Mouse (Mus musculus): ENCODE results near the gene Pum1. TPM values are rescaled to one million over a fixed set of nuclear protein-coding genes. Genes with fewer than 3 reads are reported as not detected.
"Not testable (repeated sequence)": the region's sequence is repeated elsewhere in the genome, so short reads cannot be mapped to it uniquely, and the experiment has no call there.

Gene Pum1
- polyA plus RNA-seq, 1 experiment, result 48.4 TPM

DNA sequence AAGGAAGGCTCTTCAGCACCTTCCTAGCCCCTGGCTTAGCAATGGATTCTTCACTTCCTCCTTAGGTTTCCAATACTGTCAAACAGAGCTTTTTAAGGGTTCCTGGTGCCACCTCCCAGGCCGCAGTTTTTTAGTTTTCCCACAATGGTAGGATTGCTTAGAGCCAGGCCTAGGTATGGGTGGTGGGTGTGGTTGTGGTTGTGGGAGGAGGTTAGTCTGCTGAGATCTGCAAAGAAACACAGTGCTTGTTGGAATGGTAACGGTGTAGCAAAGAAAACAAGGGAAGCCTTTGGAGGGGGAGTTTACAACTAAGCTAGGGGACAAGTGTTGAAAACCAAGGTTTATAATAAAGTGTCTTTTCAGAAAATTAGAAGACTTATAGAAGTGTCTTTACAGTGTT is 3.0 kb upstream of the Pum1 start:
- H3K36me3 ChIP-seq (ENCODE audit: control insufficient read depth, insufficient read depth, low read length), result no peaks in the 10 kb centered on the region
- no peaks in the 10 kb centered on the region for H3K27me3 ChIP-seq (ENCODE audit: control insufficient read depth, insufficient read depth, low read length)
- peaks cover 2% of the 10 kb centered on the region; the same call in 1 of the 2 replicates for H3K4me1 ChIP-seq (ENCODE audit: control insufficient read depth, insufficient read depth, insufficient read length, low read length)
- no peak overlapping the region for H3K27ac ChIP-seq (ENCODE audit: insufficient read depth, low read depth, low read length)
- TF ChIP-seq POLR2A (IDR thresholded peaks at IDR 0.05; ENCODE audit: low read depth, low read length) (no peak), CTCF (IDR thresholded peaks at IDR 0.05; ENCODE audit: extremely low read depth, insufficient read length, insufficient replicate concordance, low read depth, low read length) (no peak)
- no peak overlapping the region for H3K4me3 ChIP-seq (ENCODE audit: low read depth, low read length)
- WGBS, result 87% methylated on average over 2 of the region's 2 CpGs

DNA sequence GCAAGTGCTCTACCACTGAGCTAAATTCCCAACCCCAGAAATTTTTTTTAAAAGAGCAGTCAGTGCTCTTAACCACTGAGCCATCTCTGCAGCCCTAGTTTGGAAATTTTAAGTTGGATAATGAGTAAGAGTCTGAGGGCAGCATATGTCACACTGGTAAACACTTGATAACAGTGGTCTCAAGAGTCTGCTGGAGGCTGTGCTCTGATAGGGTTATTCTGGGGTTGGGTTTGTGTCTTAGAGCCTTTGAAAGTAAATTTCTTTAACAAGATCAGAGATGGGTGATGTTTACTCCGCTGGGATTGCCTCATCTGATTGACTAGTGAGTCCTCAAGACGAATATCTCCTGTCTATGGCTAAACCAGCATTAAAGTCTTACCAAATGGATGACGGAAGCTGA is 2.0 kb upstream of the Pum1 start:
- Histone ChIP-seq H3K4me1 (ENCODE audit: control insufficient read depth, insufficient read depth, insufficient read length, low read length) (peaks cover 4% of the 10 kb centered on the region; the same call in 1 of the 2 replicates), H3K4me3 (ENCODE audit: low read depth, low read length) (no peak overlapping the region), H3K27me3 (ENCODE audit: control insufficient read depth, insufficient read depth, low read length) (no peaks in the 10 kb centered on the region), H3K36me3 (ENCODE audit: control insufficient read depth, insufficient read depth, low read length) (no peaks in the 10 kb centered on the region), H3K27ac (ENCODE audit: insufficient read depth, low read depth, low read length) (no peak overlapping the region)
- WGBS, result 90% methylated on average over 3 of the region's 3 CpGs
- TF ChIP-seq POLR2A (IDR thresholded peaks at IDR 0.05; ENCODE audit: low read depth, low read length) (no peak), CTCF (IDR thresholded peaks at IDR 0.05; ENCODE audit: extremely low read depth, insufficient read length, insufficient replicate concordance, low read depth, low read length) (no peak)

DNA sequence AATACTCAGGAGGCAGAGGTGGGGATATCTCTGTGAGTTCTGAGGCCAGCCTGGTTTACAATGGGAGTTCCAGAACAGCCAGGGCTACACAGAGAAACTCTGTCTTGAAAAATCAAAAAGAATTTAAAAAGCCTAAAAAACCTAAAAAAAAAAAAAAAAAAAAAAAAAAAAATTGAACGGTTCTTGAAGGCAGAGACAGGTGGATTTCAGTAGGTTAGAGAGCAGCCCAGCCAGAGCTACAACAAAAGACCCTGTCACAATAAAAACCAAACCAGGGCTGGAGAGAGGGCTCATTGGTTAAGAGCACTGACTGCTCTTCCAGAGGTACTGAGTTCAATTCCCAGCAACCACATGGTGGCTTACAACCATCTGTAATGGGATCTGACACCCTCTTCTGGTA is 816 bp upstream of the Pum1 start:
- H3K36me3 ChIP-seq (ENCODE audit: control insufficient read depth, insufficient read depth, low read length); H3K27me3 ChIP-seq (ENCODE audit: control insufficient read depth, insufficient read depth, low read length); H3K27ac ChIP-seq (ENCODE audit: insufficient read depth, low read depth, low read length); H3K4me3 ChIP-seq (ENCODE audit: low read depth, low read length); H3K4me1 ChIP-seq (ENCODE audit: control insufficient read depth, insufficient read depth, insufficient read length, low read length): not testable (repeated sequence)
- 78% methylated on average over 1 of the region's 1 CpGs for WGBS

DNA sequence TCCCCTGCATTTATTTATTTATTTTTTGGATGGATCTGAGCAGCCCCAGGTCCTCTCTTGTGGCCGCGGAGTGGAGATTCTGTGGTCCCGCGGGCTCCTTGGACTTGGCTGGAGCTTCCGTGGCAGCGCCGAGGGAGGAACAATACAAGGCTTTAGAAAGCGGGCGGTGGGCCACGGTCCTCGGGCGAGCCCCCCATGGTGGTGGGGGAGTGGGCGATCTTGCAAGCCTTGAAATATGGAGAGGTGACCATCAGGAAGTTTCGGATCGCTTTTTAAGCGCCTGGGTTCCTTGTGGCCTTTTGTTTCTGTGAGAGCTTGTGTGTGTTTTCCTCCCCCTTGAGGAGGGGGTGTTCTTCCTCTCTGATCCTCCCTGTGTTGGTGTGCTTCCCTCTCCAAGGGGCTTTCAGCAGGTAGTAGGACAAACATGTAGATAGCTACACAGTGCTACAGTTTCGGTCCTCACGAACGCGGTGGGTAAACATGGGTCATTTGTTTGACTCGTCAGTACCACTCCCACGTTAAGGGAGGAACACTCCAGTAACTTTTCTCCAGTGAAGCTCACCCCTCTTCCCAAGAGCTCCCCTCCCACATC is 785 bp downstream of the Pum1 start:
- WGBS, result 0% methylated on average over 22 of the region's 22 CpGs
- peaks cover 12% of the 10 kb centered on the region; the same call in 1 of the 2 replicates for H3K4me1 ChIP-seq (ENCODE audit: control insufficient read depth, insufficient read depth, insufficient read length, low read length)
- H3K36me3 ChIP-seq (ENCODE audit: control insufficient read depth, insufficient read depth, low read length), result peaks cover under 1% of the 10 kb centered on the region
- peak overlapping the region; percentile 93 for H3K4me3 ChIP-seq (ENCODE audit: low read depth, low read length)
- TF ChIP-seq CTCF (IDR thresholded peaks at IDR 0.05; ENCODE audit: extremely low read depth, insufficient read length, insufficient replicate concordance, low read depth, low read length) (no peak), POLR2A (IDR thresholded peaks at IDR 0.05; ENCODE audit: low read depth, low read length) (no peak)
- H3K27ac ChIP-seq (ENCODE audit: insufficient read depth, low read depth, low read length), result peak overlapping the region; percentile 71
- no peaks in the 10 kb centered on the region for H3K27me3 ChIP-seq (ENCODE audit: control insufficient read depth, insufficient read depth, low read length)

GRCm38 (mm10) chr4:130664414-130665029 is 1.4 kb downstream of the Pum1 start:
- peak overlapping the region; percentile 93 for H3K4me3 ChIP-seq (ENCODE audit: low read depth, low read length)
- H3K36me3 ChIP-seq (ENCODE audit: control insufficient read depth, insufficient read depth, low read length), result peaks cover 4% of the 10 kb centered on the region
- no peak for TF ChIP-seq POLR2A (IDR thresholded peaks at IDR 0.05; ENCODE audit: low read depth, low read length)
- H3K4me1 ChIP-seq (ENCODE audit: control insufficient read depth, insufficient read depth, insufficient read length, low read length), result peaks cover 15% of the 10 kb centered on the region; the same call in 1 of the 2 replicates
- no peaks in the 10 kb centered on the region for H3K27me3 ChIP-seq (ENCODE audit: control insufficient read depth, insufficient read depth, low read length)
- WGBS, result under 1% methylated on average over 7 of the region's 7 CpGs
- peak overlapping the region; percentile 71 for H3K27ac ChIP-seq (ENCODE audit: insufficient read depth, low read depth, low read length)

DNA sequence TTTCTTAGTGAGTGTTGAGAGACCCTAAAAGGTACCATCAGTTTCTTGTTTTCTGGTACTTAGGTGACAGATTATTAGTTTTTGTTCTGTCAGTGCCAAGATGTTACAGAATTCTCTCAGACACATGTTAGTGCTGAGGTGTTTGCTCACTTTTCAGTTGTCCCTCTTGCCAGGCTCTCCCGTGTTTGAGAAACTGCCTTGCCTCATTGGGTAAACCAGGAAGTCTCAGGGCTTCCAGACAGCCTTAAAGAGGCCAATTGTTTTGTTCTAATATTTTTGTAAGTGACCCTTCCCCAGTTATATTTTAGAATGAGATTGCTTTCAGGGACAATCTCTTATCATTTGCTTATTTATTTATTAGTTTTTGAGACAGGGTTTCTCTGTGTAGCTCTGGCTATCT is 2.1 kb downstream of the Pum1 start:
- H3K4me3 ChIP-seq (ENCODE audit: low read depth, low read length), result no peak overlapping the region
- WGBS, result 3% methylated on average over 1 of the region's 1 CpGs
- no peaks in the 10 kb centered on the region for H3K27me3 ChIP-seq (ENCODE audit: control insufficient read depth, insufficient read depth, low read length)
- no peak overlapping the region for H3K27ac ChIP-seq (ENCODE audit: insufficient read depth, low read depth, low read length)
- TF ChIP-seq CTCF (IDR thresholded peaks at IDR 0.05; ENCODE audit: extremely low read depth, insufficient read length, insufficient replicate concordance, low read depth, low read length) (no peak), POLR2A (IDR thresholded peaks at IDR 0.05; ENCODE audit: low read depth, low read length) (no peak)
- peaks cover 5% of the 10 kb centered on the region for H3K36me3 ChIP-seq (ENCODE audit: control insufficient read depth, insufficient read depth, low read length)
- H3K4me1 ChIP-seq (ENCODE audit: control insufficient read depth, insufficient read depth, insufficient read length, low read length), result peaks cover 15% of the 10 kb centered on the region; the same call in 1 of the 2 replicates

- peaks cover 16% of the 10 kb centered on the region; the same call in 1 of the 2 replicates for H3K4me1 ChIP-seq (ENCODE audit: control insufficient read depth, insufficient read depth, insufficient read length, low read length)
These were observed 4.6 kb downstream of the Pum1 start for GRCm38 (mm10) chr4:130667686-130668085.

More at GRCm38 (mm10) chr4:130667686-130668085, 4.6 kb downstream of the Pum1 start:
- Histone ChIP-seq H3K4me3 (ENCODE audit: low read depth, low read length) (no peak overlapping the region), H3K27ac (ENCODE audit: insufficient read depth, low read depth, low read length) (no peak overlapping the region), H3K36me3 (ENCODE audit: control insufficient read depth, insufficient read depth, low read length) (peaks cover 21% of the 10 kb centered on the region), H3K27me3 (ENCODE audit: control insufficient read depth, insufficient read depth, low read length) (no peaks in the 10 kb centered on the region)
- WGBS, result 17% methylated on average over 2 of the region's 2 CpGs
- TF ChIP-seq POLR2A (IDR thresholded peaks at IDR 0.05; ENCODE audit: low read depth, low read length) (no peak), CTCF (IDR thresholded peaks at IDR 0.05; ENCODE audit: extremely low read depth, insufficient read length, insufficient replicate concordance, low read depth, low read length) (no peak)

Data from small intestine, adult 2 months (tissue).